ENCODE assay signal across 34 mouse cellular contexts in genomic region chrX:86187250-86187649, GRCm38 (mm10). TPM values are rescaled to one million over a fixed set of nuclear protein-coding genes. Genes with fewer than 3 reads are reported as not detected.
"Had no signal": no experiment of that assay in that cellular context is flagged by ENCODE, and none has a peak within 500 bp of the region (broad histone marks: within the 10 kb centered on the region; RNA-seq: fewer than 3 reads in every experiment).

No protein-coding gene starts in this region.

- H3K9me3 ChIP-seq: heart, embryonic 10.5 days; heart, embryonic 12.5 days; hindbrain, embryonic 10.5 days; hindbrain, embryonic 12.5 days; intestine, embryonic 15.5 days; limb, embryonic 13.5 days; limb, embryonic 15.5 days; liver, embryonic 12.5 days had no signal

- DNase-seq: gastrocnemius, postnatal 14 days; heart, adult 18-20 months; heart, postnatal 10 days; heart, postnatal 4 days; kidney, adult 18-20 months; kidney, adult 8-10 months; kidney, postnatal 10 days; kidney, postnatal 25 days; layer of hippocampus, adult 9-11 months; layer of hippocampus, postnatal 36 days; left cerebral cortex, postnatal 4 days had no signal

- H3K36me3 ChIP-seq: heart, embryonic 10.5 days; heart, embryonic 12.5 days; hindbrain, embryonic 10.5 days; hindbrain, embryonic 12.5 days; intestine, embryonic 15.5 days; limb, embryonic 13.5 days; limb, embryonic 15.5 days; liver, embryonic 12.5 days had no signal

- H3K9ac ChIP-seq: heart, embryonic 12.5 days; hindbrain, embryonic 12.5 days; hindbrain, embryonic 14.5 days; intestine, embryonic 15.5 days; limb, embryonic 13.5 days; limb, embryonic 15.5 days; liver, embryonic 12.5 days; liver, embryonic 14.5 days had no signal

- H3K4me1 ChIP-seq: hindbrain, embryonic 12.5 days; intestine, embryonic 15.5 days; liver, embryonic 12.5 days had no signal

- H3K27ac ChIP-seq: heart, embryonic 10.5 days; hindbrain, embryonic 10.5 days; hindbrain, embryonic 12.5 days; hindbrain, embryonic 14.5 days; intestine, embryonic 15.5 days; limb, embryonic 13.5 days; limb, embryonic 15.5 days; liver, embryonic 12.5 days; liver, embryonic 14.5 days had no signal

- H3K4me3 ChIP-seq: heart, embryonic 10.5 days; heart, embryonic 12.5 days; hindbrain, embryonic 10.5 days; hindbrain, embryonic 12.5 days; intestine, embryonic 15.5 days; limb, embryonic 13.5 days; limb, embryonic 15.5 days; liver, embryonic 12.5 days had no signal

RNA-seq across cellular contexts. Expression of gene Nr0b1, which starts 4.3 kb away (rescaled TPM):
- total RNA-seq: gastrocnemius, adult 18-20 months; gastrocnemius, adult 8-10 months; gastrocnemius, postnatal 14 days; gastrocnemius, postnatal 4 days; granulocyte monocyte progenitor cell, adult 5-6 weeks; heart, adult 18-20 months; heart, adult 8-10 months; heart, postnatal 10 days; heart, postnatal 25 days; heart, postnatal 4 days; layer of hippocampus, adult 18-20 months; layer of hippocampus, adult 8-10 months; layer of hippocampus, postnatal 14 days; layer of hippocampus, postnatal 36 days; left cerebral cortex, adult 18-20 months; left cerebral cortex, adult 8-10 months; left cerebral cortex, postnatal 25 days; liver, adult 2 months had no signal
